Mouse (Mus musculus): ENCODE measurements at regions not wholly inside any gene's neighbourhood (a gene's known extent, or its start where the extent isn't known, plus 50 kb on each side); places are given as distances from the start of the nearest gene placed in this dataset.
A peak's percentile ranks its signal among the peaks of the same experiment; 100 is the strongest.

DNA sequence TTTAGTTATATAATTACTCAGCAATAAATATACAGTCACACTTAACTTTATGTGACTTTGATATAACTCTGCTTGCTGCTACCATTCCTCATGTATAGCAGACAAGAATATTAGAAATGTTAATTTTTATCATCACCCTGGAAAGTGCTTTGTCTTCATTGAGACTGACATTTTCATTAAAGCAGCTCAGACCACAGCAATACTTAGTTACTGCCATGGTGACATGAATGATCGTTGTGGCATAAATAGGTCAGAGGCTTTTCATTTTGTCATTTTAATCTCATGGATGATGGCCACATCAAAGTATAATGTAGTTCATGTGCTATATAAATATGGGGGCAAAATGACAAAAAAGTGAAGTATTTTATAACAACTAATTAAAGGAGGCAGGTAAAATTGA, 498.1 kb downstream of the Slc22a22 start:
- intact Hi-C loops (cut with DNase I), result no loop called here
- no peak for DNase-seq

- no peak for DNase-seq
- intact Hi-C loops (cut with DNase I), result no loop called here
These were observed 501.7 kb downstream of the Slc22a22 start for GRCm38 (mm10) chr15:56975446-56976433.

GRCm38 (mm10) chr15:56970140-56970539, 507.3 kb downstream of the Slc22a22 start:
- intact Hi-C loops (cut with DNase I), result no loop called here
- no peak for DNase-seq

- intact Hi-C loops (cut with DNase I), result no loop called here
- DNase-seq, result no peak
These were observed 521.1 kb downstream of the Slc22a22 start for GRCm38 (mm10) chr15:56956356-56956755.

- intact Hi-C loops (cut with DNase I), result no loop called here
- no peak for DNase-seq
These were observed 525.2 kb downstream of the Slc22a22 start for GRCm38 (mm10) chr15:56952176-56952575.

DNA sequence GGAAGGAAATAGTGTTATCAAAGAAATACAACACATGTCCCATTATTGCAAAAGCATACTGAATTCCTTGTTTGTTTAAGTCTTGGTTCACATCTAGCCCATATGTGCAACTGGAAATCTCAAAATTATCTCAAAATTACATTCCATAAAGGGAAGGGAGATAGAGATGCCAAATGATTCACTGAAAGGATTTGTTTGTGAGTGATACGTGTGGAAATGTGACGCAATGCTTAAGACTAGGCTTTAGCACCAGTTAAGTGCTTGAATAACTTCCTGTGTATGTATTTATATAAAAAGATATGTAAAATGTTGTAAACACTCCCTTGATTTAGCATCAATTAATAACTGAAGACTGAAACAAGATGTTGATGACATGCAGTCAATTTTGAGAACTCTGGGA, 526.6 kb downstream of the Slc22a22 start:
- no peak for DNase-seq
- intact Hi-C loops (cut with DNase I), result no loop called here

DNA sequence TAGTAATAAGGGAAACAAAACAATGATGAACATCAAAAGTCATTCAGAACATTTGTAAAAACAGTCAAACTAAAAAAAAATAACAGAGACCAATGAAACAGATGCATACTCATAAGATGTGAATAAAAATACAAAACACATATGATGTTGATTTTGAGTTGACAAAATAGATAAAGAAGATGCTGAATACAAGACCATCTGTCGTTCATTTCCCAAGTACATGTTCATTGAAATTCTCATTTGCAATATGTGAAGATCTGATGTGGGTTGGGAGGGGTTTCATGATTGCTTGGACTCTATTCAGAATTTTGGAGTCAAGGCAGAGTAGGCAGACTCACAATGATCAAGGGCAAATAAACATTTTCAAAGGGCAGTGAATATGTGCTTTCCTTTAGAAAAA, 536.5 kb downstream of the Slc22a22 start:
- intact Hi-C loops (cut with DNase I), result no loop called here
- DNase-seq, result no peak

GRCm38 (mm10) chr15:56896553-56896952, 580.9 kb downstream of the Slc22a22 start:
- intact Hi-C loops (cut with DNase I), result no loop called here
- DNase-seq, result no peak

GRCm38 (mm10) chr15:56881501-56881900, 595.9 kb downstream of the Slc22a22 start:
- DNase-seq, result no peak
- intact Hi-C loops (cut with DNase I), result no loop called here

DNA sequence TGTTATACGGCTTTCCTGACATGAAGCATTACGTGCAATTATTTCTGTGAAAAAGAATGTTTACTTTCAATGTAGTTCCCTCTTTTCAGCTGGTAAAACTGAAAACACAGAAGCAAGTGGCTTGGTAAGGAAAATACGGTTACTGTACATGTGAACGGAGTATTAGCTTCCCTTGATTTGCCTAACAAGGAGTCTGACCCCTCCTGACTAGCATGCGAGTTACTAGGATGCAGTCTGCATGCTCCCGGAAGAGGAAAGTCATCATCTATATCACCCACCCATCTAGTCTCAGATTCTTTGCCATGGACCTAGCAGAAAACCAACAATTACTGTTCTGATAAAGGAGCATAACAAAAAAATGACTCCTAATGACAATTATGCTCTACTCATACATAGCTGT, 611.5 kb downstream of the Slc22a22 start:
- intact Hi-C loops (cut with DNase I), result no loop called here
- no peak for DNase-seq

GRCm38 (mm10) chr15:56865035-56865804, 612.2 kb downstream of the Slc22a22 start:
- DNase-seq, result no peak

GRCm38 (mm10) chr15:56858627-56859334, 618.6 kb downstream of the Slc22a22 start:
- DNase-seq, result peak; percentile 3 to 31

More at GRCm38 (mm10) chr15:56865035-56865804, 612.2 kb downstream of the Slc22a22 start:
- intact Hi-C loops (cut with DNase I), result no loop called here

DNA sequence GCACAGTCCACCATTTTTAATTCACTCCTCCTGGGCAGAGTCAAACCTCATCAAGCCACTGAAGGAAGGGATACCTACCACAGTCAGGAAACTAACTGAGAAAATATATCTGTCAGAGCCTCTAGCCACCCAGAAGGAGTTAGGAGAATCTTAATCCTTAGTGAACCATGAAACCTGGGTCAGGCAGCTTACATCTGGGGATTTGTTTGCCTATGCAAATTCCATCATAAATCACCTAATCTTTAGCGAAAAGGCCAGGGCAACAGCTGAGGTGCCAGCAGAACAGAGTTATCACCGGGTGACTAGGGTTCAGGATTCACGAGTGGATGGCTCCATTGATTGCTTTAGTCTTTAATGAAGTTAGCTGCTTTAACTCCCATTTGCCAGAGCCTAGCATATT, 619.3 kb downstream of the Slc22a22 start:
- no peak for DNase-seq
- intact Hi-C loops (cut with DNase I), result loop anchor here (5.0 kb wide), 2 partner anchors 521 to 791 kb away; no protein-coding TSS in a partner anchor

More at GRCm38 (mm10) chr15:56858627-56859334, 618.6 kb downstream of the Slc22a22 start:
- intact Hi-C loops (cut with DNase I), result loop anchor here (5.0 kb wide), 2 partner anchors 521 to 791 kb away; no protein-coding TSS in a partner anchor

DNA sequence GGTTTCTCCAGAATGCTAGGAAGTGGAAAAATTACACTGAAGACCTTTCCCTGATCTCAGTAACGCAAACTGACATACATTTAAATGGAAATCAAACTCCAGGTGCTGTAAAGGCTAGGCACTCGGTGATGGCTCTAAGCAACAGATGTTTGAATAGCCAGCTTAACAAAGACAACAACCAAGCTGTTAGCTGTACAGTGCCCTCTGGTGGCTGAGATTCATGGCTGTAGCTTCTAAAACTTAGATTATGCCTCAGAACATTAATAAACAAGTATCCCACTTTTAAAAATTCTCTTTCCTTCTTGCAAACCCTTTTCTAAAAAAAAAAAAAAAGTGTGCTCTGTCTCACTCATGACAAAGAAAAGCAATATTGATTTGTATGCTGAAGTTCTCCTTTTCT, 621.4 kb downstream of the Slc22a22 start:
- peak; percentile 56 to 76 for DNase-seq
- intact Hi-C loops (cut with DNase I), result loop anchor here (1.0 to 5.0 kb wide), 3 partner anchors 161 to 789 kb away; no protein-coding TSS in a partner anchor

GRCm38 (mm10) chr15:56853106-56853505, 624.3 kb downstream of the Slc22a22 start:
- intact Hi-C loops (cut with DNase I), result no loop called here
- no peak for DNase-seq

DNA sequence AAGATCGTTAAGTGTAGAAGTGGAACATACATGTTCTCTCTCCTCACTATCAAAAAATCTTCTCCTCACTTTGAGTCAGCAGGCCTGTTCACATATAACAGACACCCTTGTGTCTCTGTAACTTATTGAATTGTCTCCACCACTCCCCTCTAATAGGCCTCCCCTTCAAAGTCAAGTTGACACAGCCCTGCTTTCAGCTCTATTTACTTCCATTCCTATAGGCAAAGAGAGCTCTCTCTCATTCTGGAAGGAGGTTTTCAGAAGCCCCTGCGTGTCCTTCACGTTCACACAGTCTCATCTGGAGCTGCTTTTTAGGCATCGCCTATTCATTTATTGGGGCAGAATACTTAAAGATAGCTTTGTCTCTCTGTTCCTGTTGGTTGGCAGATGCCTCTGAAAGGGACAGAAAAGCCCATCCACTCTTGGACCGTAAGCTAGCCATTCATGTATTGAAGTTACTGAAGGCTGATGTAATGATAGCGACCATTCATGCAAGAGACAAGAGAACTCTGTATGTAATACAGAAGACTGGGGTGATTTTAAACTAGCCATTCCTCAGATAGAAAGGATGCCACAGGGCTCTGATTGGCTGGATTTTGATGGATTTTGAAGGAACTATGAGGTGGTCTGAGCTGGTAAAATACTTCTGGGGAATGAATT, 629.8 kb downstream of the Slc22a22 start:
- no peak for DNase-seq
- intact Hi-C loops (cut with DNase I), result no loop called here

- DNase-seq, result no peak
- intact Hi-C loops (cut with DNase I), result no loop called here
These were observed 632.9 kb downstream of the Slc22a22 start for GRCm38 (mm10) chr15:56844574-56844973.

DNA sequence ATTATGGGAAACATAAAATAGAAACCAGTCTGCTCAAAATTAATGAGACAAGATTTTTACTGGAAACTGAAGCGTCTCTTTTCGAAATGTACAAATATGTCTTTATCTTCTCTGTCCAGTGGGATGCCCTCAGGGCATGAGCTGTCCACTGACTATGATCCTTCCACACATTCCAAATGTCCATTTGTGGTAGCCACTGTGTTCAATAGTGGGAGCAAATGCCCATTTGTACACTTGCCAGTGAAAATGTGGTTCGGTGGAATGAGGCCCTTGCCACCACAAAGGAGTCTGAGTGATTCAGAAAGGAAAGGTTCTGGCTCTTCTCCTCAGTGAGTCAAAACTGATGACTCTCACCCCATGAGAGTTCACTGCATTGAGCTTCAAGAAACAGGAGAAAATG, 635.9 kb downstream of the Slc22a22 start:
- intact Hi-C loops (cut with DNase I), result no loop called here
- no peak for DNase-seq

DNA sequence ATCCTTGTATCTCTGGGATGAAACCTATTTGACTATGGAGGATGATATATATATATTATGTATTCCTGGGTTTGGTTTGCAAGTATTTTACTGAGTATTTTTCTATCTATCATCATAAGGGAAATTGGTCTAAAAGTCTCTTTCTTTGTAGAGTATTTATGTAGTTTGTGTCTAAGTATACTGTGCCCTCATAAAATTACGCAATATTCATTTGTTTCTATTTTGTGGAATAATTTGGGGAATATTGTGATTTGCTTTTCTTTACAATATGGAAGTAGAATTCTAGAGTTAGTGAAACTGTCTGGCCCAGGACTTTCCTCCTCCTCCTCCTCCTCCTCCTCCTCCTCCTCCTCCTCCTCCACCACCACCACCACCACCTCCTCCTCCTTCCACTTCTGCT, 640.1 kb downstream of the Slc22a22 start:
- intact Hi-C loops (cut with DNase I), result no loop called here

DNA sequence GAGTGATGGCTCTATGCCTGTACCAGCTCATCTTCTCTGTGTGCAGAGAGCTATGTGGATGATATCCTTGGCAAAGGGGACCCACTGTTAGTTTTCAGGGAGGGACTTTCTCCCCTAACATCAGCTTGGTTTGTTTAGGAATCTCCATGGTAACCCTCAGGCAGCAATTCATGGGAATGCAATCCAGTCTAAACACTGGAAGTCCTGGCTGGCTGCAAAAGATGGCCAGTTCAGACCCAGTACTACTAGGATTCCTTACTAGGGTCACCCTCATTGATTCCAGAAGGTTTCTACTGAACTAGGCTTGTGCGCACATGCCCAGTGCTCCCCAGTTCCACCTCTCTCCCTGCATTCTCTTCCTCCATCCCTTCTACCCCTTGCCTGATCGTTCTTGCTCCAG, 642.8 kb downstream of the Slc22a22 start:
- intact Hi-C loops (cut with DNase I), result no loop called here
- no peak for DNase-seq

More for the DNA sequence above, 640.1 kb downstream of the Slc22a22 start:
- no peak for DNase-seq

Measured in heart, postnatal 14 days (tissue).